26 mouse cellular contexts compared by ENCODE assay signal in genomic region chr8:56233816-56234215, GRCm38 (mm10).
DNase-seq lines count a peak whose midpoint lies in the region; ATAC-seq and TF ChIP-seq lines count a peak whose summit lies in the region.
"Had no signal": no experiment of that assay in that cellular context is flagged by ENCODE, and none has a peak within 500 bp of the region (broad histone marks: within the 10 kb centered on the region; RNA-seq: fewer than 3 reads in every experiment).

No protein-coding gene starts in this region.

- ATAC-seq in embryonic facial prominence, embryonic 14.5 days (ENCODE audit: low read depth), result no peak
- ATAC-seq in liver, embryonic 12.5 days, result no peak
- ATAC-seq: activated CD4-positive, CD25-positive, alpha-beta regulatory T cell, adult 4 months; CD4-positive, CD25-positive, alpha-beta regulatory T cell, adult 4 months; forebrain, embryonic 14.5 days; forebrain, embryonic 16.5 days; Patski had no signal

- no peak overlapping the region for H3K4me3 ChIP-seq in embryonic facial prominence, embryonic 14.5 days (ENCODE audit: low read depth, low read length)
- no peak overlapping the region for H3K4me3 ChIP-seq in embryonic facial prominence, embryonic 10.5 days
- no peak overlapping the region for H3K4me3 ChIP-seq in liver, adult 2 months (ENCODE audit: insufficient read depth, low read depth, low read length)
- no peak overlapping the region for H3K4me3 ChIP-seq in liver, embryonic 12.5 days
- no peak overlapping the region for H3K4me3 ChIP-seq in myocyte
- H3K4me3 ChIP-seq: embryonic facial prominence, embryonic 12.5 days; embryonic facial prominence, embryonic 15.5 days; erythroblast, embryonic 14.5 days; forebrain, embryonic 10.5 days; forebrain, embryonic 12.5 days had no signal

- H3ac ChIP-seq in myocyte (ENCODE audit: control insufficient read depth, insufficient read length), result no peak overlapping the region

- WGBS in embryonic facial prominence, embryonic 14.5 days, result 54% methylated on average over 5 of the region's 5 CpGs
- WGBS in embryonic facial prominence, embryonic 10.5 days, result 77% methylated on average over 5 of the region's 5 CpGs
- 25% methylated on average over 5 of the region's 5 CpGs for WGBS in liver, adult 2 months
- 68% methylated on average over 5 of the region's 5 CpGs for WGBS in liver, embryonic 12.5 days (ENCODE audit: insufficient replicate concordance)

- DNase-seq in embryonic facial prominence, embryonic 14.5 days (ENCODE audit: low spot score), result peak; percentile 41
- DNase-seq in embryonic facial prominence, embryonic 10.5 days (ENCODE audit: low spot score), result no peak
- peak; percentile 87 for DNase-seq in liver, adult 2 months (ENCODE audit: extremely low read depth, low read depth, low spot score)
- DNase-seq: adrenal gland, adult 8-10 months; adrenal gland, postnatal 14 days; adrenal gland, postnatal 36 days; B cell, adult 2 months; cerebellum, adult 11-12 months; cerebellum, adult 2 months; cerebellum, adult 9-10 months; cerebellum, postnatal 14 days; cerebellum, postnatal 36 days had no signal

- TF ChIP-seq CTCF in liver, adult 2 months (IDR thresholded peaks at IDR 0.05; ENCODE audit: low read depth, low read length), result no peak

- no peak overlapping the region for H3K4me2 ChIP-seq in embryonic facial prominence, embryonic 14.5 days (ENCODE audit: low read depth, low read length)
- H3K4me2 ChIP-seq in liver, embryonic 12.5 days, result no peak overlapping the region
- peak overlapping the region; percentile 12 for H3K4me2 ChIP-seq in myocyte (ENCODE audit: low read depth)
- H3K4me2 ChIP-seq: embryonic facial prominence, embryonic 12.5 days; embryonic facial prominence, embryonic 15.5 days; forebrain, embryonic 12.5 days had no signal

- TF ChIP-seq POLR2A in liver, adult 2 months (IDR thresholded peaks at IDR 0.05; ENCODE audit: extremely low read depth, insufficient read depth, low read length), result no peak
- TF ChIP-seq POLR2A in myocyte (IDR thresholded peaks at IDR 0.05; ENCODE audit: insufficient read length, low read depth), result no peak

- no peak overlapping the region for H3K9ac ChIP-seq in embryonic facial prominence, embryonic 14.5 days (ENCODE audit: low read depth, low read length)
- no peak overlapping the region for H3K9ac ChIP-seq in liver, adult 2 months (ENCODE audit: low read depth, low read length)
- no peak overlapping the region for H3K9ac ChIP-seq in liver, embryonic 12.5 days
- H3K9ac ChIP-seq: embryonic facial prominence, embryonic 12.5 days; embryonic facial prominence, embryonic 15.5 days; forebrain, embryonic 12.5 days had no signal

- H3K4me1 ChIP-seq in embryonic facial prominence, embryonic 14.5 days (ENCODE audit: control insufficient read depth, insufficient read depth, low read length), result no peaks in the 10 kb centered on the region
- 0 out of 2 replicates have a peak, but pooled peaks cover 3% of the 10 kb centered on the region for H3K4me1 ChIP-seq in embryonic facial prominence, embryonic 10.5 days
- H3K4me1 ChIP-seq in liver, adult 2 months (ENCODE audit: control insufficient read depth, insufficient read depth, low read length), result peaks cover 18% of the 10 kb centered on the region
- no peaks in the 10 kb centered on the region for H3K4me1 ChIP-seq in liver, embryonic 12.5 days
- H3K4me1 ChIP-seq: embryonic facial prominence, embryonic 15.5 days; forebrain, embryonic 10.5 days; forebrain, embryonic 12.5 days had no signal

- no peaks in the 10 kb centered on the region for H3K27me3 ChIP-seq in embryonic facial prominence, embryonic 14.5 days (replicated peaks; ENCODE audit: control insufficient read depth, insufficient read depth, low read length)
- no peaks in the 10 kb centered on the region for H3K27me3 ChIP-seq in embryonic facial prominence, embryonic 10.5 days (replicated peaks; ENCODE audit: low read depth, poor library complexity, severe bottlenecking)
- H3K27me3 ChIP-seq in liver, adult 2 months (ENCODE audit: control insufficient read depth, insufficient read depth, low read length), result no peaks in the 10 kb centered on the region
- H3K27me3 ChIP-seq in liver, embryonic 12.5 days (replicated peaks), result no peaks in the 10 kb centered on the region
- H3K27me3 ChIP-seq in myocyte (ENCODE audit: control insufficient read depth, insufficient read depth, insufficient read length), result no peaks in the 10 kb centered on the region
- H3K27me3 ChIP-seq: CH12.LX; embryonic facial prominence, embryonic 12.5 days; embryonic facial prominence, embryonic 15.5 days; forebrain, embryonic 12.5 days; Patski had no signal

- no peaks in the 10 kb centered on the region for H3K36me3 ChIP-seq in embryonic facial prominence, embryonic 14.5 days (ENCODE audit: control insufficient read depth, insufficient read depth, low read length)
- H3K36me3 ChIP-seq in embryonic facial prominence, embryonic 10.5 days (replicated peaks), result no peaks in the 10 kb centered on the region
- H3K36me3 ChIP-seq in liver, adult 2 months (ENCODE audit: control insufficient read depth, insufficient read depth, low read length), result no peaks in the 10 kb centered on the region
- H3K36me3 ChIP-seq in liver, embryonic 12.5 days, result no peaks in the 10 kb centered on the region
- no peaks in the 10 kb centered on the region for H3K36me3 ChIP-seq in myocyte (ENCODE audit: control insufficient read depth, insufficient read depth)
- H3K36me3 ChIP-seq: embryonic facial prominence, embryonic 12.5 days; embryonic facial prominence, embryonic 15.5 days; forebrain, embryonic 10.5 days; forebrain, embryonic 12.5 days; G1E had no signal

- H3K9me3 ChIP-seq in embryonic facial prominence, embryonic 14.5 days (ENCODE audit: control insufficient read depth, low read length), result no peaks in the 10 kb centered on the region
- no peaks in the 10 kb centered on the region for H3K9me3 ChIP-seq in embryonic facial prominence, embryonic 10.5 days
- H3K9me3 ChIP-seq in liver, embryonic 12.5 days (replicated peaks), result no peaks in the 10 kb centered on the region
- H3K9me3 ChIP-seq: embryonic facial prominence, embryonic 12.5 days; embryonic facial prominence, embryonic 15.5 days; forebrain, embryonic 10.5 days; forebrain, embryonic 12.5 days; G1E had no signal

- H3K27ac ChIP-seq in embryonic facial prominence, embryonic 14.5 days (replicated peaks; ENCODE audit: low read depth, low read length), result no peak overlapping the region
- no peak overlapping the region for H3K27ac ChIP-seq in embryonic facial prominence, embryonic 10.5 days (replicated peaks)
- H3K27ac ChIP-seq in liver, adult 2 months (replicated peaks; ENCODE audit: insufficient read depth, low read depth, low read length), result no peak overlapping the region
- H3K27ac ChIP-seq in liver, embryonic 12.5 days, result no peak overlapping the region
- H3K27ac ChIP-seq: embryonic facial prominence, embryonic 12.5 days; embryonic facial prominence, embryonic 15.5 days; forebrain, embryonic 10.5 days; forebrain, embryonic 12.5 days had no signal

- no peaks in the 10 kb centered on the region for H3K79me2 ChIP-seq in liver, adult 2 months (ENCODE audit: control insufficient read depth, insufficient read depth, low read length)
- H3K79me2 ChIP-seq in myocyte (ENCODE audit: control insufficient read depth, insufficient read depth), result no peaks in the 10 kb centered on the region

TF ChIP-seq in myocyte, 11 proteins besides CTCF, POLR2A, EP300 and RAD21:
- TF ChIP-seq TCF3 (IDR thresholded peaks at IDR 0.05; ENCODE audit: insufficient read length, low read depth), result no peak
- TF ChIP-seq POLR2AphosphoS2 (IDR thresholded peaks at IDR 0.05; ENCODE audit: insufficient read length, low read depth), result no peak
- TF ChIP-seq MAX (IDR thresholded peaks at IDR 0.05; ENCODE audit: low read depth), result no peak
- no peak for TF ChIP-seq CEBPB (IDR thresholded peaks at IDR 0.05; ENCODE audit: insufficient read depth, poor library complexity, severe bottlenecking)
- TF ChIP-seq MYOD1 (IDR thresholded peaks at IDR 0.05; ENCODE audit: control insufficient read depth in 1 of 3, insufficient read length in 2 of 3, low read depth in 2 of 3), result no peak
- no peak for TF ChIP-seq SRF (IDR thresholded peaks at IDR 0.05; ENCODE audit: control insufficient read depth, insufficient read length, low read depth)
- no peak for TF ChIP-seq USF1 (IDR thresholded peaks at IDR 0.05; ENCODE audit: low read depth)
- no peak for TF ChIP-seq TCF12 (IDR thresholded peaks at IDR 0.05; ENCODE audit: insufficient read depth, poor library complexity, severe bottlenecking)
- TF ChIP-seq REST (IDR thresholded peaks at IDR 0.05; ENCODE audit: insufficient read depth, insufficient read length), result no peak
- no peak for TF ChIP-seq MYOG (IDR thresholded peaks at IDR 0.05; ENCODE audit: control insufficient read depth in 1 of 3, insufficient read depth in 1 of 3, insufficient read length in 2 of 3, low read depth in 2 of 3)
- no peak for TF ChIP-seq E2F4 (IDR thresholded peaks at IDR 0.05; ENCODE audit: insufficient read depth)
